Mouse (Mus musculus) thymus, postnatal 10 days (tissue): ENCODE results near the gene Zkscan6.
A peak's percentile ranks its signal among the peaks of the same experiment; 100 is the strongest.

Experiments
- DNase-seq, 2 experiments: peaks; one replicate each; pipeline ENCODE4 v3.0.0; 2021; ENCODE audit warnings: low spot score in 2 of 2

Gene Zkscan6

GRCm38 (mm10) chr11:65812088-65812487 is 5.1 kb downstream of the Zkscan6 start:
- DNase-seq, result no peak

DNA sequence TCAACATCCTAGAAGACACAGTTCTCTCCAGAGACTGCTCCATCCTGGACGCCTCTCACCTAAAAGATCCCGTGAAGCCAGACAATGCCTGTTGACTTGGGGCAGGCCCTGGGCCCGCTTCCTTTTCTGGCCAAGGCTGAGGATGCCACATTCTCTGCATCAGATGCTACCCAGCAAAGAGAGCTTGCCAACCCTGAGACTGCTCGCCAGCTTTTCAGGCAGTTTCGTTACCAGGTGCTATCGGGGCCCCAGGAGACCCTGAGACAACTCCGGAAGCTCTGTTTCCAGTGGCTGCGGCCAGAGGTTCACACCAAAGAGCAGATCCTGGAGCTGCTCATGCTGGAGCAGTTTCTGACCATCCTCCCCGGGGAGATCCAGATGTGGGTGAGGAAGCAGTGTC is 7.4 kb downstream of the Zkscan6 start:
- DNase-seq, result no peak

- no peak for DNase-seq
Observed at GRCm38 (mm10) chr11:65816237-65816636, 9.3 kb downstream of the Zkscan6 start.

DNA sequence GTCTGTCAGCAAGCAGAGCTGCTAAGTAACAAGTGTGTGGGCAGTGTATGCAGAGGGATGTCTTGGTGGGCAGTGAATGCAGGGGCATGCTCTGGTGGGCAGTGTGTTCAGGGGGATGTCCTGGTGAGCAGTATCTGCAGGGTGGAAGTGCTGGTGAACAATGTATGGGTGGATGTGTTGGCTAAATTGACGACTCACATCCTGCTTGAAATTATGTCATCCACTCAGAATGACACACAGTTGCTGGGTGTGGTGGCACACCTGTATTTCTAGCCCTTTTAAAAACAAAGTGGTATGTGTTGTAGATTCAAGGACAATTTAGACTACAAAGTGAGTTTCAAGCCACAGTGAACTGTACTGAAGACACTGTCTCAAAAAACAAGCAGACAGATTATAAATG is 11.2 kb downstream of the Zkscan6 start:
- no peak for DNase-seq

DNA sequence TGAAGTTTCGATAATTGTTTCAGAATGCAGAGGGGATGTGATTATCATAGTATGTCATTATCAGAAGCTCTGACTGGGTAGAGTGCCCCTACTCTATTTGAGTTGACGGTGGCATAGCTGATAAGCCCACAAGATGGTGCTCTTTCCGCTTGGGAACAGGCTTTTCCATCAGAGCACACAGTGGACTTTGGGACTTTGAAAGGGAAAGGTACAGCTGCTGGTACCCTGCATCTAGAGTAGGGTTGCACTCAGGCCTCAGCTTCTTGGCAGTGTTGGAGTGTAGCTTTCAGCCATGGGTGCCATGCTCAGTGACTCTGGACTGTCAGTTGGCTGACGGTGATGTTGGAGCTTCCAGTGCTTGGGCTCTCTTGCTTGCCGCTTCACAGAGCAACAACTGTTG is 13.3 kb downstream of the Zkscan6 start:
- no peak for DNase-seq

- peak; percentile 15 to 52 for DNase-seq
Observed at GRCm38 (mm10) chr11:65820877-65821276, 13.9 kb downstream of the Zkscan6 start.

DNA sequence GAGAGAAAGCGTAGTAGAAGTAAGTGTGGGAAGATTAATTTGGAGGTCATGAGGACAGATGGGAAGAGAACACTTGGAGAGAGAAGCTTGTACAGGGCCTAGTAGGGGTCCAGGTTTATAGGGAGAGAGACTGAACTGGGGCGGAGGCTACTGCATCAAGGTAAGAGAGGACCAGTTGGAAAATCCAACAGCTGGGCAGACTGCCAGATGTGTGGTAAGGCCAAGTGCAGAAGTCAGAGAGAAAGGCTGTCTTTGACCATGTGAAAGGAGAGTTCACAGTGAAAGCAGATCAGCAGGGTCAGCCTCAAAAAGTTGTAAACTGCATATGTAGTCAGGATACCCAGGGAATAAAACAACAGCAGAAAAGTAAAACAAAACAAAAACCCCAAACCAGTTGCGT is 17.6 kb downstream of the Zkscan6 start:
- no peak for DNase-seq

DNA sequence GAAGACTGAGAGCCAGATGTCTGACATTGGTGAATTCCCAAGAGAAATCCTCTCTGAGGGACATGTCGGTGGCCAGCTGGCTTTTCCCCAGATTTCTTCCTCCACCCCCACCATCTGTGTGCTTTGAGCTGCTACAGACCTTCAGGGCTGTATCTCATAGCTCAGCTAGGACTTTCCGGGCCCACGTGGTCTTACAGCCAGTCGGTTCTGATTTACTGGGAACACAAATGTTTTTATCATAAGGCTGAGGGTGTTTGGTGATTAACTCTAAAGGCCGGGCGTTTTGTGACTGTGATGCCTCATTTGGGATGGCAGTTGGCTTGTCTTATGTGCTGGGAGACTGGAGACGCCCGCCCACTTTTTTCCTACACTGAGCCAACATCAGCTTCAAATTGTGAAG is 32.0 kb downstream of the Zkscan6 start:
- no peak for DNase-seq

GRCm38 (mm10) chr11:65846446-65846845 is 39.5 kb downstream of the Zkscan6 start:
- no peak for DNase-seq

GRCm38 (mm10) chr11:65852066-65852465 is 45.1 kb downstream of the Zkscan6 start:
- peak in 1 of 2 experiments; percentile 6 for DNase-seq

- DNase-seq, result no peak
Observed at GRCm38 (mm10) chr11:65861476-65861875, 54.5 kb downstream of the Zkscan6 start.

DNA sequence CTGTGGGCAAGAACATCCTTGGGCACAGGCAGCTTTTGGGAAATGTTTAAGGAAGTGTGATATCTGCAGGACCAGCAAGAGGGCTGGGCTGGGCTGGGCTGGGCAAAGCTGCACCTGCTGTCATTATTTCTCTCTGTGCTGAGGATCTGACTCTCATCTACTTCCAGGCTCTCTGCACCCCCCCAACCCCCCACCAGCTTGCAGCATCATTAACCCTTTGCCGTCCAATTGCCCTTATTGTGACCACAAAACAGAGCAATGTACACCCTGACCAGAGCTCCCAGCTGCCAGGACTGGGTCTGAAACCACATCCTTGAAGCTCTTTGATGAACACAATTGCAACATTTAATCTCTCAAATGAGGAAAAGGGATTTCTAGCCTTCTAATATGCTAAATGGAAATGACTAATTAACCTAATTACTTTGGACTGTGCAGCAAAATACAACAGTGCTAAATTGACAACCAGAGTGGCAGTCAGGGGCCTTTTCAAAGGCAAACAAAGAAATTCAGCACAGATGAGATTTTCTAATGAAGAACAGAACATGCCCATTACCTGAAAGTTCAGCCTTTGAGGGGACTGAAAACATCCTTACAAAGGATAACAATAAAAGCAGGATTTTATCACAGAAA is 70.3 kb downstream of the Zkscan6 start:
- DNase-seq, result no peak
